Mouse (Mus musculus) testis, postnatal 14 days (tissue): ENCODE results near the gene Aars2.

ENCODE experiments used
- DNase-seq: peaks from one replicate; pipeline ENCODE4 v3.0.0; 2021; ENCODE audit warnings: low spot score

The Aars2 gene

GRCm38 (mm10) chr17:45500981-45501380 lies 5.7 kb upstream of the Aars2 start:
- no peak for DNase-seq

GRCm38 (mm10) chr17:45502324-45502723 lies 4.3 kb upstream of the Aars2 start:
- DNase-seq: no peak

- DNase-seq: no peak
Measured at GRCm38 (mm10) chr17:45503301-45503973, 3.2 kb upstream of the Aars2 start.

- no peak for DNase-seq
Measured at GRCm38 (mm10) chr17:45505941-45506465, 638 bp upstream of the Aars2 start.

GRCm38 (mm10) chr17:45510871-45511270 lies 4.2 kb downstream of the Aars2 start:
- no peak for DNase-seq

- DNase-seq: no peak
Measured at GRCm38 (mm10) chr17:45511757-45512156, 5.1 kb downstream of the Aars2 start.

DNA sequence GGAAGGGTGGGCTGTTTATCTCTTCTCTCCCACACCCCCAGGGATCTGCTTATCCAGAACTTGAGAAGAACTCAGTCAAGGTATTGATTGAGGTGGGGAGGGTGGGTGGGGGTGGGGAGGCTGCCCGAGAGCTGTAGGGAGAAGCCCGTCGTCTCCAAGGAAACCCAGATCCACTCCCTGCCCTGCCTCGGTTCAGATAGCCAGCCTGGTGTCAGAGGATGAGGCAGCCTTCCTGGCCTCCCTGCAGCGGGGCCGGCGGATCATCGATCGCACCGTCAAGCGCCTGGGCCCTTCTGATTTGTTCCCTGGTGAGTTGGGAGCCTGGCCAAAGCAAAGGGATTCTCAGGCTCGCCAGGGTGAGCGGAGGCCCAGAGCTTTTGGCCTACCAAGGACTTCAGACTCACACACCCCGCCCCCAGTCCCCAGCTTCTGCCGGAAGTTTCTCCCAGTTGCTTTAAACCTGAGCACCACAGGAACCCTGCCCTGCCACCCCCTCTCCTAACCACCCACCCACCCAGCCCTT lies 8.6 kb downstream of the Aars2 start:
- no peak for DNase-seq

- DNase-seq: no peak
Measured at GRCm38 (mm10) chr17:45515806-45516205, 9.2 kb downstream of the Aars2 start.

- DNase-seq: peak; percentile 47
Measured at GRCm38 (mm10) chr17:45516488-45516887, 9.8 kb downstream of the Aars2 start.

DNA sequence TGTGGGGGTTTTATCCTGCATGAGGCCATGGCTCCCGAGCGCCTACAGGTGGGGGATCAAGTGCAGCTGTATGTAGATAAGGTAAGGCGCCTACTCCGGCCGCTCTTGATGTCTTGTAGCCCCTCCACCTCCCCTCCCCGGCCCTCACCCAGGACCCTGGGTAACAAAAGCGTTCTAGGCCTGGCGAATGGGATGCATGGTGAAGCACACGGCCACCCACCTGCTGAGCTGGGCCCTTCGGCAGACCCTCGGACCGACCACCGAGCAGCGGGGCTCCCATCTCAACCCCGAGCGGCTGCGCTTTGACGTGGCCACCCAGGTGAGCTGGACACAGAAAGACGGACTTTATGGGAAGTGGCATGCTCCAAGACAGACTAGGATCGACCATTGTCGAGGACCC lies 10.5 kb downstream of the Aars2 start:
- DNase-seq: no peak

- DNase-seq: no peak
Measured at GRCm38 (mm10) chr17:45517549-45518215, 11.0 kb downstream of the Aars2 start.

- no peak for DNase-seq
Measured at GRCm38 (mm10) chr17:45518766-45519475, 12.3 kb downstream of the Aars2 start.

- DNase-seq: no peak
Measured at GRCm38 (mm10) chr17:45520136-45520535, 13.5 kb downstream of the Aars2 start.

- no peak for DNase-seq
Measured at GRCm38 (mm10) chr17:45523263-45523662, 16.6 kb downstream of the Aars2 start, which contains the start of gene Tcte1. Tcte1 (plus strand) TSS chr17:45523434.

- no peak for DNase-seq
Measured at GRCm38 (mm10) chr17:45524961-45525360, 18.3 kb downstream of the Aars2 start.

- no peak for DNase-seq
Measured at GRCm38 (mm10) chr17:45526571-45526970, 19.9 kb downstream of the Aars2 start.

DNA sequence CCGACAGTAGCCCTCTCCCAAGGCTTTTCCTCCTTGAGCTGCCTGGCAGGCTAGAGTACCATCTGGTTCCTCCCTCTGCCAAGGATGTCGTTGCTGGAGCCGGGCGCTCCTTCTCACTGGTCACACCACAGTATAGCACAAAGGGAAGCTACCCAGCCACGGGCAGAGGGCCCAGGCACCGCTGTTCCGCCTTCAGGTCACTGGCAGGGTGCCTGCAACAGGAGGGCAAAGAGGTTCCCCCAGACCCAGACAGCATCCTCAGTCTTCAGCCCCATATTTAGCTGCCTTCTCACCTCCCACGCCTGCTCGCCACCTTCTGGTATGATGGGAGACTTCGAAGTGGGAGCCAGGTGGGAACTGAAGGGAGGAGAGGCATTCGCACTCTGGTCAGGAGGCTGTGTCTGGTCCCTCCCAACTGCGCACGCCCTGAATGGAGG lies 23.7 kb downstream of the Aars2 start:
- DNase-seq: no peak

- no peak for DNase-seq
Measured at GRCm38 (mm10) chr17:45532896-45533295, 26.3 kb downstream of the Aars2 start.

DNA sequence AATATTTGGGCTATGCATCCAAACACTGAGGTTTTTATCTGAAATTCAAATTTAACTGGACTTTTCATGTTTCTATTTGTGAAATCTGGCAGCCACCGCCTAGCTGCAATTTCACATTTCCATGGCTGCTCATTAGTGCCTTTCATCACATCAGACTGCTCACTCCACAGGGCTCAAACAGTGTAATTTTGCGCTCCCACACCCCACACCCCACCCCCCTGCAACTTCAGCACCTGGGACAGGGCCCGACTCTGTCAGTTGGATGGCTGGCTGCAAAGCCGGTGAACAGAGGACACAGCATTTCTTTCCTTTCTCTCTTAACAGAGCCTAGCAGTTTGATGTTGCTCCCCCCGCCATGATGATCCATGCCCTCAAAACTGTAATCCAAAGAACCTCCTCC lies 29.6 kb downstream of the Aars2 start:
- no peak for DNase-seq

DNA sequence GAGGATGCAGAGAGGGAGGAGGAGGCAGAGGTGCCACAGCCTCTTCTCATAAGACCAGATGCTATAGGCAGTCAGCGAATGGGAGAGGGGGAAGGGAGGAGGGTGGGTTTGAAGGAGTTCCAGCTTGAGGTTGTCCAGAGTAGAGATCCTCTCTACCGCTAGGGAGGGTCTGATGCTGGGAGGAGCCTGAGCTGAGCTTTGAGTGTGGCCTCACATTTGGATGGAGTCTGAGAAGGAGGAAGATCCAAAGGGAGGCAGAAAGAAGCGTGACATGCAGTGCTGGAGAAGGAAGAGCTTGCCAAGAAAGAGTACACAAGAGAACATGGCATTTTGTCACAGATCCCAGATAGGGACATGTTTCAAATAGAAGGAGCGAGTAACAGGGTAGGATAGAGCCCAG lies 31.8 kb downstream of the Aars2 start:
- DNase-seq: no peak

- DNase-seq: no peak
Measured at GRCm38 (mm10) chr17:45539664-45540063, 33.0 kb downstream of the Aars2 start.

- no peak for DNase-seq
Measured at GRCm38 (mm10) chr17:45542129-45542528, 35.5 kb downstream of the Aars2 start.

DNA sequence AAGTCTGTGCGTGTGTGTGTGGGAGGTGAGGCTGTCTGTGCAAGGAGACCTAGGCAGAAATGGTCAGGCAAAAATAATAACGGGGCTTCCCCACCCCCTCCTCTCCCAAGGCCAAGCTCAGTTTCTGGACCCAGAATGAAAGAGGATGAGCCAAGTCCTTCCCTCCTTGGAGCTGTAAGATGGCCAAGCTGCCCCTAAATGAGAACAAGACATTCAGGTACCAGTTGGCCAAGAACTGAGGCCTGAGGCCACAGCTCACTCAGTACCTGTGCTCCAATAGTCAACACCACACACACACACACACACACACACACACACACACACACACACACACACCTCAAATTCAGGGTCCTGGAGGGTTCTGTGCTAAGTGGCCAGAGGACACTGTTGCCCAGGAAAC lies 36.1 kb downstream of the Aars2 start:
- no peak for DNase-seq
